Mouse (Mus musculus): ENCODE data around the gene Rnase4. TPM values are rescaled to one million over a fixed set of nuclear protein-coding genes. Genes with fewer than 3 reads are reported as not detected.
"Not testable (repeated sequence)": the region's sequence is repeated elsewhere in the genome, so short reads cannot be mapped to it uniquely, and the experiment has no call there.

Gene Rnase4
- polyA plus RNA-seq, 1 experiment from 2014 or later, result 16.1 TPM

DNA sequence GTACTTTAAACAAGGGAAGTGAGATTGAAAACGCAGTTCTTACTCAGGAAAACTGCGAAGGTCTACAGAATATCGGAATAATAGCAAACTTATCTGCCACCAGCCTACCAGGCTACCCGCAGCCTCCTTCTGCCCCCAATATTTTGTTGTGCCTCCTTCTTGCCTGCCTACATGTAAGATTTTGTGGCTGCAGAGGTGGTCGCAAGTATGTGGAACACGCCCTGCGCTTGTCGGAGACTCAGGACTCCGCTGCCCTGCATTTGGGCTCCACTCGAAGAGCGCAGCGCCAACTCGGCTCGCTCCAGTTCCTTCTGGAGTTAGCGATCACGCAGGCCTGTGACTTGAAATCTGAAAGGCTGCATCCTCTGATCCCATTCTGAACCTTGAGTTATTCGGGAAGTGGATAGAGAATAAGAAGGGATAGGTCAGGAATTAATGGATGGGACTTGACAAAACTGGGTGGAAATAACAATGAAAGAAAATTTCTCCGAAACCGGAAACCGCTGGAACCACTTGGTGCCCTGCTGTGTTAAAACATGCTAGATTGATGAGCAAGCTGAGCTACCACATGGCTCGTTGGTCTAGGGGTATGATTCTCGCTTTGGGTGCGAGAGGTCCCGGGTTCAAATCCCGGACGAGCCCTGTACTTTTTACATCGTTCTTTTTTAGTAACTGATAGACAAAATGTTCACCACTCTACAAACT lies 648 bp upstream of the Rnase4 start:
- peak overlapping the region; percentile 83 for H3K27ac ChIP-seq (replicated peaks)
- peak; percentile 32 for ATAC-seq (ENCODE audit: low read depth)
- peak overlapping the region; percentile 70 for H3K4me3 ChIP-seq
- WGBS, result 0% methylated on average over 27 of the region's 27 CpGs
- peak overlapping the region; percentile 76 for H3K9ac ChIP-seq
- H3K27me3 ChIP-seq, result peaks cover under 1% of the 10 kb centered on the region
- H3K4me2 ChIP-seq, result peak overlapping the region; percentile 86
- no peaks in the 10 kb centered on the region for H3K36me3 ChIP-seq
- peaks cover 17% of the 10 kb centered on the region for H3K4me1 ChIP-seq (replicated peaks)
- no peaks in the 10 kb centered on the region for H3K9me3 ChIP-seq

DNA sequence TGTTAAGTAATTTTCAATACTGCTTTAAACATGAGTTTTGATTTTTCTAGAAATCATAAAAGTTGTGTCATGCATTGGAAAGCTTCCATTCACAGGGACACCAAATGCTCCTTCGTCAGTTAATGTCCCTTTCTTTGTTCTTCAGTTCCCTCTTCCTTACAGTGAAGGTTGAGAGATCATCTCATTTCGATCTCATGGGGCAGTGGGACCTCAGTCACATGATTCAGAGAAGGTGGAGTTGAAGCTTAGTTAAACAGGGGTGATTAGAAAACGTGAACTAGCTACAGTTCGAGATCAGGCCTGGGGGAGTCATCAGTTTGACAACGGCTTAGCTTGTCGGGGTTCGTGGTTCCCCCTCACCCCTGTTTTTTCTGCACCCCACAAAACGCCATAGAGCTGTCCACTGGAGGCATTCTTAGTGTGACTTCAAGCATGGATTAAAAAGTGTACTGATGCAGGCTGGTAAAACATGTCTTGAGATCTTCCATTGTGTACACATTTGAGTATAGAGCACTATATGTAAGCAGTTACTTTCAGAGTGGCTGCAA lies 1.3 kb downstream of the Rnase4 start:
- peak overlapping the region; percentile 86 for H3K4me2 ChIP-seq
- WGBS, result 54% methylated on average over 8 of the region's 8 CpGs
- H3K9ac ChIP-seq, result no peak overlapping the region
- no peaks in the 10 kb centered on the region for H3K9me3 ChIP-seq
- no peak overlapping the region for H3K27ac ChIP-seq (replicated peaks)
- peaks cover 17% of the 10 kb centered on the region for H3K4me1 ChIP-seq (replicated peaks)
- no peaks in the 10 kb centered on the region for H3K36me3 ChIP-seq
- H3K27me3 ChIP-seq, result no peaks in the 10 kb centered on the region
- peak overlapping the region; percentile 70 for H3K4me3 ChIP-seq
- ATAC-seq (ENCODE audit: low read depth), result no peak

DNA sequence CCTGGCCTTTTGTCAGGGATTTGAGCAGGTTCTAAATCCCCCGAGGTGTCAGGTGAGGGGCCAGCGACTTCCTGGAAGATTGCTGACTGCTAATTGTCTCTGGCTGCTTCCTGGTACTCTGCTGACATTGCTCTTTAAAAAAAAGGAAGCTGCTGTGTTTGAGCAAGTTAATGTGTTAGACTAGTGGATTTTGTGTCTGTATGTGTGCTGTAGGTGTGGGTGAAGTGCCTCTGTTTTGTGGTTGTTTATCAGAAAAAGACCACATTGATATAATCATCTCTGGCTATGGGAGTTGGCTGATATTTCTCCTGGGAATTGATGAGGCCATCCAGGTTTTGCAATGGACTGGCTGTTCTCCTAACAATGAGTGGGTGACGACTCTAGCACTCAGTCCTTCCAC lies 2.6 kb downstream of the Rnase4 start:
- no peak overlapping the region for H3K4me3 ChIP-seq
- 35% methylated on average over 3 of the region's 3 CpGs for WGBS
- H3K27me3 ChIP-seq, result no peaks in the 10 kb centered on the region
- no peaks in the 10 kb centered on the region for H3K9me3 ChIP-seq
- no peak overlapping the region for H3K9ac ChIP-seq
- no peaks in the 10 kb centered on the region for H3K36me3 ChIP-seq
- H3K4me1 ChIP-seq (replicated peaks), result peaks cover 12% of the 10 kb centered on the region; the same call in 1 of the 2 replicates
- no peak for ATAC-seq (ENCODE audit: low read depth)
- no peak overlapping the region for H3K4me2 ChIP-seq
- H3K27ac ChIP-seq (replicated peaks), result no peak overlapping the region

DNA sequence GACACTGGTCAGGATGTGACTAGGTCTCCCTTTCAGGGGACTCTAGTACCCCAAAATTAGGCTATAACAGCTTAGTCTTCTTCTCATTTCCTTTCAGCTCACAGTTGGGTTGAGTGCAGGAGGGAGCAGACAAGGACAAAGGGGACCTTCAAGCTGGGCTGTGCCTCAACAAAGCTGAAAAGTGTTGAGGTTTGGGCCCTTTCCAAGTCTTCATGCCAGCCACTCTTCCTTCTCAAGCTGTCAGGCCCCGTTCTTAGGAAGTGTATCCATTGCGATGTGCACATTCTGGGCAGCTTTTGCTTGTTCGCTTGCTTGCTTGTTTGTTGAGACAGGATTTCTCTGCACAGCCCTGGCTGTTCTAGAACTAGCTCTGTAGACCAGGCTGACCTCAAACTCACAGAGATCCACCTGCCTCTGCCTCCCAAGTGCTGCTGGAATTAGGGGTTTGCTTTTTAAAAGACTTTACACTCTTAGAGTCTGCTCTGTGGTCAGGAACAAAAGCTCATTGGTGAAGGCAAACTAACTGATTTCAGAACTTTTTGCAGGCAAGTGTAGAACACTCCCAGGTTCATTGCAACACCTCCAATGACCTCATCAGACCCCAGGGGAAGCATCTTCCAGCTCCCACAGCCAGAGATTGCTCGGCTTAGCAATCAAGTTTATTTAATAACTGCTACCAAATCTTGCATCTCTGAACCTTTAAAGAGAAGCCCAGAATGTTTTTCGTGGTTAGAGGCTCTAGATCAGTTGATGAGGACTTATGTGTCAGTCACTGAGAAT lies 3.4 kb downstream of the Rnase4 start:
- no peak overlapping the region for H3K9ac ChIP-seq
- no peaks in the 10 kb centered on the region for H3K9me3 ChIP-seq
- no peaks in the 10 kb centered on the region for H3K27me3 ChIP-seq
- no peak overlapping the region for H3K4me2 ChIP-seq
- peaks cover 6% of the 10 kb centered on the region; the same call in 1 of the 2 replicates for H3K4me1 ChIP-seq (replicated peaks)
- H3K36me3 ChIP-seq, result no peaks in the 10 kb centered on the region
- no peak overlapping the region for H3K27ac ChIP-seq (replicated peaks)
- 86% methylated on average over 5 of the region's 5 CpGs for WGBS
- ATAC-seq (ENCODE audit: low read depth), result no peak
- no peak overlapping the region for H3K4me3 ChIP-seq

DNA sequence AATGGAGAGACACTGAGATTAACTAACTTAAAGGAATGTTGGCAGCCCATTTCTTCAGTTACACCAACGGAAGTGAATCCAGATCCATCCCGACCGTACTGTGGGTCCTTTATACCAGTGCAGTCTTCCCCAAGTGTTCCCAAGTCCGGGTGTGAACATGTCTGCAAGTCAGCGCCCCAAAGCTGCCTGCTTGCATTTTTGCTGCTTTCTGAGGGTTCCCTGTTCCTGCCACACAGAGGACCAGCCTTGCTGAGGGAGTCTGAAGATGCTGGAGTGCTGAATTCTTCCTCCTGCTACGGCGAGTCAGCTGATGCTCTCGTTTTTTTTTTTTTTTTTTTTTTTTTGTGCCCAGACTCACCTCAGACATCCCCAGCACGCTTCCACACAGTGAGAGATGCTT lies 4.0 kb downstream of the Rnase4 start:
- Histone ChIP-seq H3K4me1 (replicated peaks) (peaks cover 6% of the 10 kb centered on the region; the same call in 1 of the 2 replicates), H3K27ac (replicated peaks) (no peak overlapping the region), H3K27me3 (no peaks in the 10 kb centered on the region), H3K36me3 (no peaks in the 10 kb centered on the region), H3K9me3 (no peaks in the 10 kb centered on the region), H3K4me2 (no peak overlapping the region), H3K4me3 (no peak overlapping the region), H3K9ac (no peak overlapping the region)
- WGBS, result 78% methylated on average over 9 of the region's 9 CpGs
- no peak for ATAC-seq (ENCODE audit: low read depth)

DNA sequence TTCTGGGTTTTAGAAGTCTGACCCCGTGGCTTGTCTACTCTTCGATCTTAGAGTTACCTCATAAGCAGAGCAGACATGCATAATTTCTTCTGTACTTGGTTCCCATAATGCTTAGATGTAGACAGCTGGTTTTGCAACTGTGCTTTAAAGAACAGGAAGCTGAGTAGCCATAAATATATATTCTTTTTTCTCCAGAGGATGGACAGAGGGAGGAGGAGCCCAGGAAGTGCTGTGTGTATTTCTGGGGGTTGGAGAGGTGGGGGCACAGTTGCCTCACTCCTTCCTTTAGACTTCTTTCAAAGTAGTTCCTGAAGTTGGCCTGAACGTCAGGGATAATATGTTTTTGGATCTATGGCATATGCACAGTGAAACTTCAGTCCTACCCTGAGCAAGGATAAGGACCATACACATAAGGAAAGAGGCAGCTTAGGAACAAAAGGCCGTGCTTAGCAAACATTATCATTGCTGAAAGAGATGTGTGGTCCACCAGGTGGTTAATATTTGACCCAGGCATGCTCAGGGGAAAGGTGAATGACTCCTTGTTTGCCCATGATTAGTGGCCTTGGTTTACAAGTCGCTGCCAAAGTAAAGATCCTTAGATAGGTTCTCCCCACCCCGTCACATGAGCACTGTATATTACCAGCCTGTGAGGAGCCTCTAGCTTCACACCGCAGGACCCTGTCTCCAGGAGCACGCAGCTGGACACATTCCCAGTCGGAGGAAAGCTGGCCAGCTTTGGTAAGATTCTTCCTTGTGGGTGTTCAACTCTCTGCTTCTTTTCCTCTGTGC lies 5.1 kb downstream of the Rnase4 start:
- no peak overlapping the region for H3K4me3 ChIP-seq
- H3K36me3 ChIP-seq, result no peaks in the 10 kb centered on the region
- H3K9me3 ChIP-seq, result no peaks in the 10 kb centered on the region
- H3K27ac ChIP-seq (replicated peaks), result no peak overlapping the region
- H3K9ac ChIP-seq, result no peak overlapping the region
- no peak overlapping the region for H3K4me2 ChIP-seq
- 69% methylated on average over 9 of the region's 9 CpGs for WGBS
- H3K4me1 ChIP-seq (replicated peaks), result peaks cover 6% of the 10 kb centered on the region; the same call in 1 of the 2 replicates
- no peak for ATAC-seq (ENCODE audit: low read depth)
- no peaks in the 10 kb centered on the region for H3K27me3 ChIP-seq

DNA sequence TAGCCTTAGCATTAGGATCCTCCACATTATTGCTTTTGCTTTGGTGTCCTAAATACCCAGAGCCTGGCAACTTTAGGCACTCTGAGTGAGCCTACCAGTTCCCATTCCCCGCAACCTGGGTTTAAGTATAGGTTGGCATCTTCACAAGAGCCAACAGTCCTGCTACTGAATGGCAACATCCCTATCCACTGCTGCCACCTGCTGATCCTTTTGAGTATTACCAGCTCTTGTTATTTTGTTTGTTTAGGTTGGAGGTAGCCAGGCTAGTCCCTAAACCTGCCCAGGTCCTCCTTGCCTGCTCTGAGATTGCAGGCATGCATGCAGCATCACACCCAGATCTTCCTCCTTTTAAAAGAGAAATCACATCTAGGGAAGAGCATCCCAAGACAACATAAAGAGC lies 7.4 kb downstream of the Rnase4 start:
- H3K36me3 ChIP-seq; H3K27me3 ChIP-seq; H3K4me1 ChIP-seq (replicated peaks); H3K4me3 ChIP-seq; H3K4me2 ChIP-seq; H3K9me3 ChIP-seq; H3K27ac ChIP-seq (replicated peaks); H3K9ac ChIP-seq: not testable (repeated sequence)
- WGBS, result 41% methylated on average over 1 of the region's 1 CpGs
- ATAC-seq (ENCODE audit: low read depth), result peak; percentile 29; the same call in 1 of the 2 replicates

DNA sequence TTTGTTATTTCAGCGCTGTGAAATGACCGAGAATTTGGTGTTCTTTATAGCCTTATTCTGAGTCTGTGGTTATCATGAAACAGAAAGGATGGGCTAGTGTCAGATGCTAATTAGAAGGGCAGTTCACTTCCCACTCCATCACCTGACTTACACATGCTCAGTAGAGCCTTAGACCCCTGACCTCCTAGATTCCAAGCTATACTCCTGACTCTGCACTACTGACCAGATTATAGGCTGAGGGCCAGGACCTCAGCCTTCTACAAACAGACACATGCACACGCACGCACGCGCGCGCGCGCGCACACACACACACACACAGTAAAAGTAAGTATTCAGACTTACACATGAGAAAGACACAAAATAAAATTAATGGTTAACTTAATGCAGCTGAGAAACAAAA lies 8.0 kb downstream of the Rnase4 start:
- H3K9ac ChIP-seq, result no peak overlapping the region
- no peaks in the 10 kb centered on the region for H3K36me3 ChIP-seq
- H3K4me2 ChIP-seq, result no peak overlapping the region
- 96% methylated on average over 11 of the region's 11 CpGs for WGBS
- H3K9me3 ChIP-seq, result no peaks in the 10 kb centered on the region
- H3K4me1 ChIP-seq (replicated peaks), result no peaks in the 10 kb centered on the region
- H3K4me3 ChIP-seq, result no peak overlapping the region
- no peaks in the 10 kb centered on the region for H3K27me3 ChIP-seq
- ATAC-seq (ENCODE audit: low read depth), result no peak
- H3K27ac ChIP-seq (replicated peaks), result no peak overlapping the region

DNA sequence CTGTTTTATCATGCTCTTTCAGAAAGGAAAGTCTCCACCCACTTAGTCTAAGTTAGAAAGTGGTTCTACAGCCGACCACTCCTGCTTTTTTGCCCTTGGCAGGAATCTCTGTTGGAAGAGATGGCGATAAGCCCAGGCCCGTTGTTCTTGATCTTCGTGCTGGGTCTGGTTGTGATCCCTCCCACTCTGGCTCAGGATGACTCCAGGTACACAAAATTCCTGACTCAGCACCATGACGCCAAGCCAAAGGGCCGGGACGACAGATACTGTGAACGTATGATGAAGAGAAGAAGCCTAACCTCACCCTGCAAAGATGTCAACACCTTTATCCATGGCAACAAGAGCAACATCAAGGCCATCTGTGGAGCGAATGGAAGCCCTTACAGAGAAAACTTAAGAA lies 10.4 kb downstream of the Rnase4 start:
- Histone ChIP-seq H3K36me3 (no peaks in the 10 kb centered on the region), H3K4me2 (no peak overlapping the region), H3K9me3 (no peaks in the 10 kb centered on the region), H3K4me3 (no peak overlapping the region), H3K27ac (replicated peaks) (no peak overlapping the region), H3K9ac (no peak overlapping the region), H3K4me1 (replicated peaks) (no peaks in the 10 kb centered on the region), H3K27me3 (no peaks in the 10 kb centered on the region)
- ATAC-seq (ENCODE audit: low read depth), result no peak
- WGBS, result 83% methylated on average over 9 of the region's 9 CpGs

DNA sequence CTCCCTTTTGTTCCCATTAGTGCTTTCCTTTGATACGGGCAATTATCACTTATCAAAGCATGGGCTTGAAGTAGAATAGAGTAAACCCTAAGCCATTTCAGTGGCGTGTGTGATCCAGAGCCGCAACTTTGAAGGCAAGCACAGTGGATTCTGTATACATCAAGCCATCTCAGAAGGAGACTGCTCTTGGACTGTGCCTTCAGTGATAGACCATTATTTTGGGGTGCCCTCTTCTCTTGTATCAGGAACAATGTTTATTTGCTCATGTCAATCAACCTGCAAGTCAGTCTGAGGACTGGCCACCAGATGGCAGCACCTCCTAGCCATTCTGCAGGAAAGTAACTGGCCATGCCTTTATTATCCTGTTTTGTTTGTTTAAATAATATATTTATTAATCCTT lies 12.3 kb downstream of the Rnase4 start:
- 52% methylated on average over 3 of the region's 3 CpGs for WGBS
- Histone ChIP-seq H3K27ac (replicated peaks) (no peak overlapping the region), H3K4me2 (no peak overlapping the region), H3K4me3 (no peak overlapping the region), H3K9me3 (no peaks in the 10 kb centered on the region), H3K4me1 (replicated peaks) (no peaks in the 10 kb centered on the region), H3K27me3 (no peaks in the 10 kb centered on the region), H3K36me3 (no peaks in the 10 kb centered on the region), H3K9ac (no peak overlapping the region)
- ATAC-seq (ENCODE audit: low read depth), result 0 out of 2 replicates have a peak, but pooled peaks have one; percentile 45

DNA sequence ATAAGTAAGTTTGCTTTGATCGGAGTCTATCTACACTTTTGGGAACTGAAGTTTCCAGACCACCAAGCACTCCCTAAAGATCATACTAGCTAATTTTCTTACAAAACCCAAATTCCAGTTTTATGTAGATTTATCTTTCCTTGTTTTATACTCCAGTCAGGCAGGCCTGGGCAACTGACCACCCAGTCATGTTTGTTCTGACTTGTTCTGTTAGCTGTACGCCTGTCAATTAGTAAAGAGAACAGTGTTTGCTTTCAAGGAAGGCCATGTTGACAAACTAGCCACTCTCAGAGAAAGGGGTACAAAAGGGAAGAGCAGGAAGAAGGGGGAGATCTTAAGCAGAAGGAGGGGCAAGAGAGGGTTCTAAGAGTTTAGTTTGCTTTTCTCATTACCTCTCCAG lies 13.5 kb downstream of the Rnase4 start:
- H3K4me1 ChIP-seq (replicated peaks), result no peaks in the 10 kb centered on the region
- H3K9me3 ChIP-seq, result no peaks in the 10 kb centered on the region
- no peak overlapping the region for H3K4me3 ChIP-seq
- no peak overlapping the region for H3K4me2 ChIP-seq
- no peak for ATAC-seq (ENCODE audit: low read depth)
- H3K9ac ChIP-seq, result no peak overlapping the region
- H3K27me3 ChIP-seq, result no peaks in the 10 kb centered on the region
- 88% methylated on average over 2 of the region's 2 CpGs for WGBS
- no peaks in the 10 kb centered on the region for H3K36me3 ChIP-seq
- no peak overlapping the region for H3K27ac ChIP-seq (replicated peaks)

DNA sequence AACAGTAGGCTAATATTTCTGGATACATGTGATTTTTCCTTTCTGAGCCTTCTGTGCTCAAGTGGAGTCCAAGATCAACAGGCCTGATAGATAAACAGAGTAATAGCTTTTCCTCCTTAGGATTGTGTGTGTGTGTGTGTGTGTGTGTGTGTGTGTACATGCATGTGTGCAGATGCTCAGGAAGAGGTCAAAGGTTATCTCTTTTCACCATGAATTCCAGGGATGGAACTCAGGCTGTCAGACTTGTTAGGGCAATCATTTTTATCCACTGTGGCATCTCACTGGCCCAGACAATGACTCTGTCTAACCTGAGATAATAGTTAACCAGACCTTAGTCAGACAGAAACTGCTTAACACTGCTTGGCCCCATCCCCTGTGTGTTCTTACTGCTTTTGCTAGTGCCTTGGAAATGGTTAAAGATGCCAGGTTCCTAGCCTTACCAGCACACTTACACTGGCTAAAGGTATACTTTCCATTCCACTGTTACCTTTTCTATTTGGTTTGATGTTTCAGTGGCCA lies 15.6 kb downstream of the Rnase4 start:
- no peak overlapping the region for H3K4me3 ChIP-seq
- H3K4me2 ChIP-seq, result no peak overlapping the region
- no peaks in the 10 kb centered on the region for H3K27me3 ChIP-seq
- H3K36me3 ChIP-seq, result no peaks in the 10 kb centered on the region
- no peak overlapping the region for H3K27ac ChIP-seq (replicated peaks)
- no peak overlapping the region for H3K9ac ChIP-seq
- no peaks in the 10 kb centered on the region for H3K9me3 ChIP-seq
- ATAC-seq (ENCODE audit: low read depth), result no peak
- no peaks in the 10 kb centered on the region for H3K4me1 ChIP-seq (replicated peaks)
